Mouse (Mus musculus): ENCODE results near the gene Bmp10. TPM values are rescaled to one million over a fixed set of nuclear protein-coding genes. Genes with fewer than 3 reads are reported as not detected.
A peak's percentile ranks its signal among the peaks of the same experiment; 100 is the strongest.

The Bmp10 gene
- total and polyA plus RNA-seq, 3 experiments, result not detected

DNA sequence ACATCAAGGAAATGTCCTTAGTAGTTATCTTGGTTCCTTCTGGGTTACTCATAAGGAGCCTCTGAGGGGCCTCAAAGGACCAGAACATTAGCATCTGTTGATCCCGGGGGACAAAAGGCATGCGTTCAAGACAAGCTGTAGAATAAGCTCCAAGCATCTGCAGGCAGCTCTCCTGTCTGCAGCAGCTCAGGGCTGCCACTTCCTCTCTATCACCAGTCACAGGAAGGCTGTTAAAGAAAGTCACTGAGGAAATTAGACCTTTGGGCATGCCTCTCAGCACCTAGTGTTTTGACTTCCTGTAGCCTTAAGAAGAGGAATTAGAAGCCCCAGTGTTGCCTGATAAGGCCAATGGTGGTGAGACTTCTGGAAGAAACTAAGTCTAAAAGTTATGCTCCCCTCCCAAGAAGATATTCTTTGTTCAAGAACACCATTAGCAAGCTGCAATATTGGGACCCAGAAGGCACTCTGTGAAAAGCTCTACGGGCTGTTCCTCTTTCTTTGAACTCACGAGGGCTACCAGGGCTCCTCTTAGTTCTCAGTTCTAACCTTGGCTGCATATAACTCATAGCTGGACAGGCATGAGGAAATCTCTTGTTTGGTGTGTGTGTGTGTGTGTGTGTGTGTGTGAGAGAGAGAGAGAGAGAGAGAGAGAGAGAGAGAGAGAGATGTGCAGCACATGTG is 28.8 kb upstream of the Bmp10 start:
- Histone ChIP-seq H3K27me3 (ENCODE audit: control insufficient read depth in 1 of 2, insufficient read depth in 2 of 2, low read length in 2 of 2) (no peaks in the 10 kb centered on the region; a peak in 2 of 4 replicates), H3K4me1 (ENCODE audit: control insufficient read depth in 1 of 2, insufficient read depth in 2 of 2, low read length in 2 of 2) (peaks cover 0 to 16% of the 10 kb centered on the region in 2 experiments; a peak in 2 of 4 replicates), H3K9me3 (replicated peaks; ENCODE audit: insufficient read depth, low read length) (no peaks in the 10 kb centered on the region), H3K4me3 (ENCODE audit: control insufficient read depth in 1 of 2, insufficient read depth in 1 of 2, low read depth in 2 of 2, low read length in 2 of 2) (0 out of 4 replicates have a peak overlapping the region, but pooled peaks of 1 of the 2 experiments have one; percentile 5), H3K9ac (ENCODE audit: control insufficient read depth, low read depth, low read length, poor library complexity, severe bottlenecking) (no peak overlapping the region), H3K79me2 (ENCODE audit: control insufficient read depth, insufficient read depth, low read length, poor library complexity) (no peaks in the 10 kb centered on the region), H3K36me3 (ENCODE audit: control insufficient read depth in 1 of 2, insufficient read depth in 2 of 2, low read length in 2 of 2) (peaks cover 0 to 4% of the 10 kb centered on the region in 2 experiments; a peak in 1 of 4 replicates), H3K27ac (ENCODE audit: control insufficient read depth, low read depth, low read length) (peak overlapping the region; percentile 55)
- DNase-seq (ENCODE audit: low read depth, low spot score), result peak; percentile 84
- no peak for TF ChIP-seq MYB (IDR thresholded peaks at IDR 0.05; ENCODE audit: low read depth, low read length)
- no peak for TF ChIP-seq ZKSCAN1 (IDR thresholded peaks at IDR 0.05; ENCODE audit: low read depth, low read length)
- peak; percentile 23 to 34; a peak in 1 of 4 replicates for TF ChIP-seq EP300 (IDR thresholded peaks at IDR 0.05; ENCODE audit: low read depth in 1 of 2, low read length in 2 of 2)
- TF ChIP-seq CHD1 (IDR thresholded peaks at IDR 0.05; ENCODE audit: low read depth, low read length), result no peak
- TF ChIP-seq ZC3H11A (IDR thresholded peaks at IDR 0.05; ENCODE audit: low read depth, low read length), result no peak
- TF ChIP-seq POLR2AphosphoS2 (IDR thresholded peaks at IDR 0.05; ENCODE audit: low read length), result no peak
- no peak for TF ChIP-seq KAT2A (conservative IDR thresholded peaks at IDR 0.05; ENCODE audit: low read depth, low read length)
- TF ChIP-seq TBP (IDR thresholded peaks at IDR 0.05; ENCODE audit: low read depth, low read length), result 0 out of 2 replicates have a peak, but pooled peaks have one; percentile 31
- TF ChIP-seq NELFE (IDR thresholded peaks at IDR 0.05; ENCODE audit: low read depth, low read length), result no peak
- TF ChIP-seq SMC3 (IDR thresholded peaks at IDR 0.05; ENCODE audit: low read depth, low read length), result no peak
- no peak for TF ChIP-seq RCOR1 (IDR thresholded peaks at IDR 0.05; ENCODE audit: low read depth, low read length)
- TF ChIP-seq ELF1 (IDR thresholded peaks at IDR 0.05; ENCODE audit: low read depth, low read length), result peak; percentile 46; the same call in 1 of the 2 replicates
- no peak for TF ChIP-seq BHLHE40 (IDR thresholded peaks at IDR 0.05; ENCODE audit: borderline replicate concordance, low read depth, low read length)
- TF ChIP-seq NRF1 (IDR thresholded peaks at IDR 0.05; ENCODE audit: insufficient read depth, low read depth, low read length, poor library complexity, severe bottlenecking), result no peak
- TF ChIP-seq E2F4 (IDR thresholded peaks at IDR 0.05; ENCODE audit: borderline replicate concordance, low read depth, low read length), result no peak
- no peak; a peak in 1 of 6 replicates for TF ChIP-seq CTCF (IDR thresholded peaks at IDR 0.05 in 2 of 3, conservative IDR thresholded peaks at IDR 0.05 in 1 of 3; ENCODE audit: control insufficient read depth in 1 of 3, insufficient read depth in 1 of 3, low read depth in 2 of 3, low read length in 3 of 3, poor library complexity in 1 of 3, severe bottlenecking in 1 of 3)
- no peak; the same call in 1 of the 2 replicates for TF ChIP-seq MXI1 (IDR thresholded peaks at IDR 0.05; ENCODE audit: low read depth, low read length)
- TF ChIP-seq POLR2A (IDR thresholded peaks at IDR 0.05; ENCODE audit: control insufficient read depth in 1 of 2, insufficient read depth in 1 of 2, low read depth in 1 of 2, low read length in 2 of 2, poor library complexity in 1 of 2), result 0 out of 4 replicates have a peak, but pooled peaks of 1 of the 2 experiments have one; percentile 21
- TF ChIP-seq TCF12 (IDR thresholded peaks at IDR 0.05; ENCODE audit: low read depth, low read length), result no peak
- no peak for TF ChIP-seq MAZ (IDR thresholded peaks at IDR 0.05; ENCODE audit: low read depth, low read length)
- 0 out of 2 replicates have a peak, but pooled peaks have one; percentile 20 for TF ChIP-seq ETS1 (IDR thresholded peaks at IDR 0.05; ENCODE audit: low read depth, low read length)
- no peak for TF ChIP-seq MEF2A (IDR thresholded peaks at IDR 0.05; ENCODE audit: extremely low read depth, insufficient replicate concordance, low read depth, low read length, poor library complexity, severe bottlenecking)
- no peak for TF ChIP-seq MAX (IDR thresholded peaks at IDR 0.05; ENCODE audit: low read length)
- TF ChIP-seq USF1 (IDR thresholded peaks at IDR 0.05; ENCODE audit: low read depth, low read length), result no peak
- no peak for TF ChIP-seq ZMIZ1 (IDR thresholded peaks at IDR 0.05; ENCODE audit: low read depth, low read length)
- no peak; the same call in 1 of the 2 replicates for TF ChIP-seq SIN3A (IDR thresholded peaks at IDR 0.05; ENCODE audit: low read length)
- TF ChIP-seq MAFK (IDR thresholded peaks at IDR 0.05; ENCODE audit: borderline replicate concordance, low read depth, low read length), result no peak
- no peak for TF ChIP-seq UBTF (IDR thresholded peaks at IDR 0.05; ENCODE audit: borderline replicate concordance, insufficient read depth, low read depth, low read length)
- no peak for TF ChIP-seq CHD2 (IDR thresholded peaks at IDR 0.05; ENCODE audit: low read length)
- no peak for TF ChIP-seq TAL1 (IDR thresholded peaks at IDR 0.05; ENCODE audit: low read length)
- no peak for TF ChIP-seq GABPA (IDR thresholded peaks at IDR 0.05; ENCODE audit: low read depth, low read length)
- peak; percentile 14; the same call in 1 of the 2 replicates for TF ChIP-seq MYC (IDR thresholded peaks at IDR 0.05; ENCODE audit: low read depth, low read length)
- TF ChIP-seq HCFC1 (IDR thresholded peaks at IDR 0.05; ENCODE audit: low read depth, low read length), result no peak
- no peak for TF ChIP-seq ZNF384 (IDR thresholded peaks at IDR 0.05; ENCODE audit: low read depth, low read length)
- TF ChIP-seq GATA1 (IDR thresholded peaks at IDR 0.05; ENCODE audit: low read depth, low read length), result peak; percentile 37; the same call in 1 of the 2 replicates
- TF ChIP-seq USF2 (IDR thresholded peaks at IDR 0.05; ENCODE audit: borderline replicate concordance in 1 of 2, insufficient read depth in 1 of 2, low read depth in 1 of 2, low read length in 2 of 2), result no peak

Data from MEL (cell line).